Mouse (Mus musculus): ENCODE results near the gene Stx8.

Gene Stx8

GRCm38 (mm10) chr11:68155821-68156220 lies 189.8 kb downstream of the Stx8 start:
- no peak for DNase-seq

- no peak for DNase-seq
Measured at GRCm38 (mm10) chr11:68158166-68158565, 192.2 kb downstream of the Stx8 start.

- no peak for DNase-seq
Measured at GRCm38 (mm10) chr11:68159867-68160266, 193.9 kb downstream of the Stx8 start.

GRCm38 (mm10) chr11:68164408-68164807 lies 198.4 kb downstream of the Stx8 start:
- DNase-seq = no peak

- no peak for DNase-seq
Measured at GRCm38 (mm10) chr11:68168427-68168826, 202.4 kb downstream of the Stx8 start.

GRCm38 (mm10) chr11:68171973-68172647 lies 206.1 kb downstream of the Stx8 start:
- peak; percentile 22 for DNase-seq

- peak; percentile 13 for DNase-seq
Measured at GRCm38 (mm10) chr11:68172648-68173045, 206.7 kb downstream of the Stx8 start.

- no peak for DNase-seq
Measured at GRCm38 (mm10) chr11:68176550-68176949, 210.6 kb downstream of the Stx8 start.

GRCm38 (mm10) chr11:68177415-68177814 lies 211.4 kb downstream of the Stx8 start:
- no peak for DNase-seq

GRCm38 (mm10) chr11:68185647-68186046 lies 219.7 kb downstream of the Stx8 start:
- DNase-seq = no peak

GRCm38 (mm10) chr11:68187242-68187641 lies 221.2 kb downstream of the Stx8 start:
- DNase-seq = no peak

GRCm38 (mm10) chr11:68188695-68189201 lies 222.8 kb downstream of the Stx8 start:
- no peak for DNase-seq

- DNase-seq = no peak
Measured at GRCm38 (mm10) chr11:68190849-68191248, 224.9 kb downstream of the Stx8 start.

GRCm38 (mm10) chr11:68195168-68195567 lies 229.2 kb downstream of the Stx8 start:
- DNase-seq = no peak

- no peak for DNase-seq
Measured at GRCm38 (mm10) chr11:68195693-68196176, 229.7 kb downstream of the Stx8 start.

- no peak for DNase-seq
Measured at GRCm38 (mm10) chr11:68196566-68196965, 230.6 kb downstream of the Stx8 start.

GRCm38 (mm10) chr11:68197471-68197870 lies 231.5 kb downstream of the Stx8 start:
- DNase-seq = no peak

- no peak for DNase-seq
Measured at GRCm38 (mm10) chr11:68198696-68199095, 232.7 kb downstream of the Stx8 start.

- no peak for DNase-seq
Measured at GRCm38 (mm10) chr11:68199103-68199502, 233.1 kb downstream of the Stx8 start.

GRCm38 (mm10) chr11:68199801-68200423 lies 233.9 kb downstream of the Stx8 start:
- DNase-seq = peak; percentile 37

- no peak for DNase-seq
Measured at GRCm38 (mm10) chr11:68200500-68200899, 234.5 kb downstream of the Stx8 start.

GRCm38 (mm10) chr11:68201063-68201462 lies 235.1 kb downstream of the Stx8 start:
- DNase-seq = no peak

GRCm38 (mm10) chr11:68201811-68202459 lies 235.9 kb downstream of the Stx8 start:
- DNase-seq = no peak

GRCm38 (mm10) chr11:68202561-68202960 lies 236.6 kb downstream of the Stx8 start:
- DNase-seq = no peak

All from kidney, adult 9 months (tissue).